In genomic region chr2:27515341-27516166, GRCm38 (mm10) we compare ENCODE assay signal across 8 mouse cellular contexts. TPM values are rescaled to one million over a fixed set of nuclear protein-coding genes. Genes with fewer than 3 reads are reported as not detected.
DNase-seq lines count a peak whose midpoint lies in the region; ATAC-seq and TF ChIP-seq lines count a peak whose summit lies in the region.

No protein-coding gene starts in this region.

- WGBS in cerebellum, adult 2 months = under 1% methylated on average over 40 of the region's 40 CpGs
- WGBS in spleen, adult 2 months = under 1% methylated on average over 35 of the region's 40 CpGs
- WGBS in forebrain, embryonic 15.5 days = 0% methylated on average over 34 of the region's 40 CpGs
- under 1% methylated on average over 34 of the region's 40 CpGs for WGBS in midbrain, postnatal 0 days

- H3K4me1 ChIP-seq in cerebellum, adult 2 months (ENCODE audit: control insufficient read depth, insufficient read depth, low read length) = peaks cover 10% of the 10 kb centered on the region
- peaks cover 7% of the 10 kb centered on the region; the same call in 1 of the 2 replicates for H3K4me1 ChIP-seq in spleen, adult 2 months (ENCODE audit: control insufficient read depth, insufficient read depth, insufficient read length)
- peaks cover 25% of the 10 kb centered on the region for H3K4me1 ChIP-seq in forebrain, embryonic 15.5 days
- H3K4me1 ChIP-seq in midbrain, postnatal 0 days (ENCODE audit: insufficient read depth, low read length) = peaks cover 15% of the 10 kb centered on the region

- no peaks in the 10 kb centered on the region for H3K27me3 ChIP-seq in cerebellum, adult 2 months (ENCODE audit: control insufficient read depth, insufficient read depth, low read length)
- H3K27me3 ChIP-seq in spleen, adult 2 months (ENCODE audit: control insufficient read depth, insufficient read depth, low read length) = no peaks in the 10 kb centered on the region
- H3K27me3 ChIP-seq in forebrain, embryonic 15.5 days = no peaks in the 10 kb centered on the region
- H3K27me3 ChIP-seq in midbrain, postnatal 0 days (ENCODE audit: insufficient read depth, low read length) = no peaks in the 10 kb centered on the region

- 0 out of 2 replicates have a peak overlapping the region, but pooled peaks have one; percentile 20 for H3K27ac ChIP-seq in cerebellum, adult 2 months (ENCODE audit: insufficient read depth, low read length)
- H3K27ac ChIP-seq in spleen, adult 2 months (ENCODE audit: insufficient read depth, low read length) = 0 out of 2 replicates have a peak overlapping the region, but pooled peaks have one; percentile 17
- peak overlapping the region; percentile 87 for H3K27ac ChIP-seq in forebrain, embryonic 15.5 days (replicated peaks)
- peak overlapping the region; percentile 80 for H3K27ac ChIP-seq in midbrain, postnatal 0 days (ENCODE audit: low read depth, low read length)

- H3K4me2 ChIP-seq in forebrain, embryonic 15.5 days (replicated peaks) = peak overlapping the region; percentile 90
- H3K4me2 ChIP-seq in midbrain, postnatal 0 days (ENCODE audit: low read depth, low read length, poor library complexity, severe bottlenecking) = peak overlapping the region; percentile 93

- TF ChIP-seq POLR2A in cerebellum, adult 2 months (IDR thresholded peaks at IDR 0.05; ENCODE audit: borderline replicate concordance, insufficient read depth, low read length) = no peak
- no peak for TF ChIP-seq POLR2A in spleen, adult 2 months (IDR thresholded peaks at IDR 0.05; ENCODE audit: low read depth, low read length)

- peak overlapping the region; percentile 94 for H3K4me3 ChIP-seq in cerebellum, adult 2 months (replicated peaks; ENCODE audit: insufficient read depth, low read depth, low read length)
- H3K4me3 ChIP-seq in spleen, adult 2 months (ENCODE audit: extremely low read depth, insufficient read depth, insufficient read length) = peak overlapping the region; percentile 73
- H3K4me3 ChIP-seq in forebrain, embryonic 15.5 days = peak overlapping the region; percentile 91
- peak overlapping the region; percentile 95 for H3K4me3 ChIP-seq in midbrain, postnatal 0 days (ENCODE audit: low read depth, low read length)

- intact Hi-C loops in left cerebral cortex, postnatal 36 days (cut with DNase I) = loop anchor here (1.0 to 5.0 kb wide), 2 partner anchors 40 to 233 kb away; no protein-coding TSS in a partner anchor

- peak; percentile 62 for ATAC-seq in forebrain, embryonic 15.5 days (replicated peaks)
- ATAC-seq in midbrain, postnatal 0 days (ENCODE audit: low FRiP score) = peak; percentile 50; the same call in 1 of the 2 replicates

- peak in 1 of 2 experiments; percentile 16 for DNase-seq in cerebellum, adult 2 months
- DNase-seq in cerebellum, postnatal 4 days (ENCODE audit: low spot score in 2 of 2) = no peak
- peak in 1 of 2 experiments; percentile 10 for DNase-seq in spleen, adult 2 months (ENCODE audit: low read depth in 1 of 2, low spot score in 2 of 2)
- DNase-seq in spleen, postnatal 14 days (ENCODE audit: low spot score in 2 of 2) = no peak
- DNase-seq in kidney, postnatal 36 days = peak; percentile 57 to 65
- no peak for DNase-seq in midbrain, postnatal 0 days (ENCODE audit: low spot score)
- no peak for DNase-seq in left cerebral cortex, postnatal 36 days (ENCODE audit: low spot score in 2 of 2)

- H3K36me3 ChIP-seq in spleen, adult 2 months (ENCODE audit: control insufficient read depth, insufficient read depth, low read length) = peaks cover 11% of the 10 kb centered on the region
- peaks cover 19% of the 10 kb centered on the region for H3K36me3 ChIP-seq in forebrain, embryonic 15.5 days
- H3K36me3 ChIP-seq in midbrain, postnatal 0 days (ENCODE audit: insufficient read depth, low read length) = peaks cover 17% of the 10 kb centered on the region; the same call in 1 of the 2 replicates

- TF ChIP-seq CTCF in cerebellum, adult 2 months (IDR thresholded peaks at IDR 0.05; ENCODE audit: borderline replicate concordance, insufficient read depth, low read depth, low read length) = no peak
- no peak for TF ChIP-seq CTCF in spleen, adult 2 months (IDR thresholded peaks at IDR 0.05; ENCODE audit: extremely low read depth, insufficient read depth, insufficient read length, insufficient replicate concordance)
- TF ChIP-seq CTCF in midbrain, postnatal 0 days (IDR thresholded peaks at IDR 0.05) = no peak

- H3K9me3 ChIP-seq in forebrain, embryonic 15.5 days = no peaks in the 10 kb centered on the region
- H3K9me3 ChIP-seq in midbrain, postnatal 0 days (ENCODE audit: low read length) = no peaks in the 10 kb centered on the region

- H3K9ac ChIP-seq in forebrain, embryonic 15.5 days (replicated peaks) = peak overlapping the region; percentile 87
- H3K9ac ChIP-seq in midbrain, postnatal 0 days (replicated peaks; ENCODE audit: low read length, poor library complexity, severe bottlenecking) = peak overlapping the region; percentile 88

RNA-seq across cellular contexts. Expression of gene Wdr5, which starts 0.6 kb away (rescaled TPM):
- 30.6 and 32.7 TPM in 2 replicates for polyA plus RNA-seq in cerebellum, adult 2 months (2012; rRNA removed)
- 17.3 and 23.7 TPM in 2 replicates for polyA plus RNA-seq in spleen, adult 2 months (2012; rRNA removed)
- polyA plus RNA-seq in forebrain, embryonic 15.5 days (2015; fragmentation: Nextera tagmentation; extraction: Ambion mirVana) = 50.5 and 55.4 TPM in 2 replicates
- 48.9 and 50.1 TPM in 2 replicates for total RNA-seq in midbrain, postnatal 0 days (2014; rRNA removed)
- 34.5 and 35.4 TPM in 2 replicates for polyA plus RNA-seq in midbrain, postnatal 0 days (2015; fragmentation: Nextera tagmentation; extraction: Ambion mirVana)
- 10 to 100 TPM; 24.2 to 28.5 TPM for total RNA-seq in left cerebral cortex, postnatal 36 days (2021)

RNA-seq across cellular contexts. Expression of gene Brd3, which starts 8.1 kb away (rescaled TPM):
- 28.6 TPM in 2 replicates for polyA plus RNA-seq in cerebellum, adult 2 months (2012; rRNA removed)
- 18.2 and 23.7 TPM in 2 replicates for polyA plus RNA-seq in spleen, adult 2 months (2012; rRNA removed)
- polyA plus RNA-seq in forebrain, embryonic 15.5 days (2015; fragmentation: Nextera tagmentation; extraction: Ambion mirVana) = 142 and 149 TPM in 2 replicates
- 43.8 and 54.7 TPM in 2 replicates for total RNA-seq in midbrain, postnatal 0 days (2014; rRNA removed)
- polyA plus RNA-seq in midbrain, postnatal 0 days (2015; fragmentation: Nextera tagmentation; extraction: Ambion mirVana) = 124 TPM in 2 replicates
- 10 to 100 TPM; 43.0 to 56.9 TPM for total RNA-seq in left cerebral cortex, postnatal 36 days (2021)

Comparison
In these comparisons a context has a peak if more than half of its experiments do, and no peak if none do; other contexts are left out.
1. DNase-seq: peak in kidney, postnatal 36 days (2 of 2); none in cerebellum, postnatal 4 days (0 of 2), spleen, postnatal 14 days (0 of 2), midbrain, postnatal 0 days (single experiment) and left cerebral cortex, postnatal 36 days (0 of 2).
2. H3K27ac ChIP-seq: peak in every context shown above with its lines; median percentile 87 in forebrain, embryonic 15.5 days; 80 in midbrain, postnatal 0 days; 20 in cerebellum, adult 2 months; 17 in spleen, adult 2 months.
3. Peak in every context shown above with its lines, with median percentiles within 50 percentile points of each other: H3K4me3 ChIP-seq.